Mouse (Mus musculus): Measurements from ENCODE around the gene Gnao1.

The Gnao1 gene

GRCm38 (mm10) chr8:93845186-93845585, 35.4 kb downstream of the Gnao1 start:
- no peak for DNase-seq

- no peak for DNase-seq
These were observed 42.4 kb downstream of the Gnao1 start for GRCm38 (mm10) chr8:93852087-93852645.

DNA sequence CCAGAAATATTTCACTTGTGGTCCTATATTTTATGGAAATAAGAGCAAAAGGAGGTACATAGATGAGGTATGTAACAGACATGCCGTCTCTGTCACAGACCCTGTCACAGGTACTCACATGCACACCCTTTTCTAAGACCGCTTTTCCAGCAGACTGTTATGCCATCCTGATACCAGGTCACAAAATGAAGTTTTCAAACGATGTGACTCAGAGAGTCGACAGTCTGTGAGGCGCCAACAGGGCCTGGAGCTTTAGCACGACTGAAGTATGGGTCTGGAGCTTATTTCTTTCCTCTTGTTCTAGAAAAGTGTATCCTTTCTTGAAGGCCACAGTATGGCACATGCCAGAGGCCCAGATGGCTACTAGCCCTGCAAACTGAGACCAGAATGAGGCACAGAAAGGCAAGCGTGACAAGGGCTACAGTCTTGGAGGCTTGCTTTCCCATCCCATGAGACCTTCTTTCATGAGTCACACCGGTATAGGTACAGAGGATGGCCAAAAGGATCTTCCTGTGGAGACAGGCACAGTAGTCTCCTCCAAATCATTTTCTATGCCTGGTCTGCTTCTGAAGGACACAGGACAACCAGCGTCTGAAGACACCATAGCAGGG, 43.2 kb downstream of the Gnao1 start:
- no peak for DNase-seq

- no peak for DNase-seq
These were observed 44.9 kb downstream of the Gnao1 start for GRCm38 (mm10) chr8:93854676-93855075.

DNA sequence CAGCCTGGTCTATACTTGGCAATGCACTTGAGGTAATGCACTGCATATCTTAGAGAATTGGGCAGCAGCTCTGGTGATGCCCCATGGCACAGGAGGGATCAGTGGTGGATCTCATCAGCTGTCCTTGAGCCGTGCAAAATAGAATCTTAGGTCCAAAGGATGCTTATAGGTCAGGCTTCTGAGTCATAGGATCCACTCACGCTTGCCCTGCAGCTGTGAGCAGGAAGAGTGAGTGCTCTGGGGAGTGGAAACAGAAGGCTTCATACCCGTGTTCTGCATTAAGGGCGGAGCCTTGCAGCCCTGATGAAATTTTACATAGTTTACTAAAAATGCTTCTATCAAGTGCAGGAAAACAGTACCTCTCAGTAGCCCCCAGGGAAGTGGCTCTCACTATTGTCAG, 45.5 kb downstream of the Gnao1 start:
- DNase-seq: no peak

DNA sequence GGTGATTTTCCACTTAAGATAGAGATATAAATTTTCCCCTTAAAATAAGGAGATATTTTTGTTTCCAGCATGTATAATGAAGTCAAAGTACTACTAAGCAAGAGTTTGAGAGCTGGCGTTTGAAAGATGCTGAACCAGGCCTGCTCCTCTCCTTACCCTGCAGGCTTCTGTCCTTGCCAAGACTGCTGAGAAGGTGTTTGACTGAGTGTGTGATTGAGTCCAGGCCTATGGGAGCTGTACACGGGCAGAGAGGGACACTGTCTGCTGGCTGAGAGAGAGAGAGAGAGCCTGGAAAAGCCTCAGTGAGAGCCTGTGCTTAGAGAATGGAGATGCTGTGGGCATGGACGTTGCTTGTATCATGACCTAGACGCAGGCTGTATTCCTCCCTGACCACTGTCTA, 47.4 kb downstream of the Gnao1 start:
- no peak for DNase-seq

DNA sequence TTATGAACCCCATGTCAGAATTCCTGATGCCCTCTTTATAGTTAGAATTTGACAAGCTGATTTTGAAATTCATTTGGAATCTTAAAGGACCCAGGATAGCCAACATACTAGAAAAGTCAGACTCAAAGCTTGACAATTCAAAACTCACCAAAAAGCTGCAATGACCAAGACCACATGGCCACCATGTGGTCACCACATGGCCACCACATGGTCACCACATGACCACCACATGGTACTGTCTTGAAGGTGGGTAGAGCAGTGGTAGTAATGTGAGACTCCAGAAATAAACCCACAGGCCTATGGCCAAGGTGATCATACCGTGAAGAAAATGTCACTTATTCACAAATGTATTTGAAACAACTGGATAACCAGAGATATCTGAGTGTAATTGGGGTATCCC, 48.5 kb downstream of the Gnao1 start:
- DNase-seq: no peak

DNA sequence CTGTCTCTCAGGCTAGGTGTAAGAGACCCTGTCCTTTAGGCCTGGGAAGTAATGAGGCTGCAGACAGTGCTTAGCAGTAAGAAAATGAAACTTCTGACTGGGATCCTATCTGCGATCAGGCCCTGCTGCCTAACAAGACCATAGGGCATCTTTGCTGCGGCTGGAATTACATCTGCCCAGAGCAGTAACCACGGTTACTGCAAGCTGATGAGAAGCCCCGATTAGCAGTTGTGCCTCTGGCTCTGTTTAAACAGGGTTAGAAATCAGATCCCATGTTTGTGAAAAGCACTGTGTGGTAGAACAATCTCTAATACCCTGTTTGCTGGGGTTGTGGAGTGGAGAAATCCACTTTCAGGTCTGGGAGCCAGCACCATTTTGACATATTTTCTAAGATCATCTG, 50.3 kb downstream of the Gnao1 start:
- no peak for DNase-seq

DNA sequence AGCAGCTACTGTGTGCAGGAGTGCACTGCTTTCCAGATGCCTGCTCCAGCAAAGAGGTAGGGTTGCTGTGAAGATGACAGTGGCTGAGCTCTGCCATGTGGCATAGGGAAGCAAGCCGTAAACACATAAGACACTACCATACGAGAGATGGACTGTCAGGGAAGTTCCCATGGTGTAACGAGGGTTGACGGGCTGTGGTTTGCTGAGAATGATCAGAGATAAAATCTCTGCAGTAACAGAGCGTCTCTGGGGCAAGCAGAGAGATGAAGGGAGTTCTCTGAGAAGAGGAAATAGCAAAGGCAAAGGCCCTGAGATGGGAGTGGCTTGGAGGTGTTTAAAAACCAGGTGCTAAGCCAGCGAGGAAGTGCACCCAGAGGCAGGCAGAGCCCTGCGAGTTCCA, 54.3 kb downstream of the Gnao1 start:
- DNase-seq: no peak

- no peak for DNase-seq
These were observed 56.5 kb downstream of the Gnao1 start for GRCm38 (mm10) chr8:93866271-93866670.

DNA sequence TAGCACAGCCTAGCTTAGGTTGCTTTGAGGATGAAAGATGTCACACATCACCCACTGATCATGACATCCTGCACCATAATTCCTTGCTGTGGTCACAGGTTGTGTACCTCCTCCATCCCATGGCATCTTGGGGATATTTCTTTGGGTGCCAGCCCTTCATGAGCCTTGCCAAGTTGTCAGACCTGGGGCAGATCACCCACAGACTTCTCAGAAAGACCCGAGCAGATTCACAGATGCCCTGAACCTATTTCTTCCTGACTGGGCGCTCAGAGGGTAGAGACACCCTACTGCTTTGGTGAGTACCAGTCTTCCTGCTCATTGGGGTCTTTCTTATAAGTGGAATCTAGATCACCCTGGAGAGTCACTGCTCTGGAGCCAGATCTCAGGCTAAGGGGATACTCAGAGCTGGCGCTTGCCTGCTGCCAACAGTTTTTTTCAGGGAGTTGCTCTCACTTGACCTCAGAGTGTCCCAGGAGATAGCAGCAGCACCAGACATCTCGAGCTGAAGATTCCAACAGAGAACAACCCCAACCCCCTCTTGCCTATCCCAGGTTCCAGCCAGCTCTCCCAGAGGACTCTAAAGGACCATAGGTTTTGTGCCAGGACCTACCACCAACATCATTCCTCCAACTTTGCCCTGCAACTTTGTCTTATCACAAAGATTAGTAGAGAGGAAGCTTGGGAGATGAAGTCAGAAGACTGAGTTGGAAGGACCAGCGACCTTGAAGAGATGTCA, 58.9 kb downstream of the Gnao1 start:
- no peak for DNase-seq

DNA sequence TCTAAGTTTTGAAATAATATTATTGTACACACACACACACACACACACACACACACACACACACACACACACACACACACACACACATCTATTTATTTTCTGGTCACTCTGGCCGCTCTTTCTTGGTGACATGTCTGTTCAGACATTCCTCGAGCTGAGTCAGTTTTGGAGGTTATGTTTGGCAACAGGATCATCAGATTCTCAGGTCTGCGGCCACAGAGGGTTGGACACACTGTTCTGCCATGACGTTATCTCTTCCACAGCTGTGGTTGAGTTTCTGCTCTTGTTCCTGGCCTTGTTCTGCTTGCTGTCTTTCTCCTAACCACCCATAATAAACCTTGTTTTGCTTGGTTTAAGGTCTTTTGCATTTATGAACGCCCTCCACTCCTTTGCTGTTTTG, 61.5 kb downstream of the Gnao1 start:
- no peak for DNase-seq

DNA sequence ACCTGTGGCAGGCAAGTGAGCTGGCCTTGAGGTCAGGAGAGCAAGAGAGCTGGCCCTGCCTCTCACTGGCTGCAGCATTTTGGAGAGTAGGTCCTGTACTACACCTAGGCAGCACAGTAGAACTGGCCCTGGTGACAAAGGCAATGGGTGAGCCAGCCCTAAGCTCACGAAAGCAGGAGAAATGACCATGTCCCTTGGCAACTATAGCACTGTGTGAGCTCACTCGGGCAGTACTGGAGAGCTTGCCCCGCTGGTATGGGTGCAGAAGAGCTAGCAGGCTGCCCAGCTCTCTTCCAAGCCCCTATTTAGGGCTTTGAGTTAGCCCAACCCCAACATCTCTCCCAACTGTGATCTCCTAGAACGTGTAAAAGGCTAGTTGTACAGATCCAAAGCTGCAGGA, 68.6 kb downstream of the Gnao1 start:
- no peak for DNase-seq

GRCm38 (mm10) chr8:93879966-93880365, 70.2 kb downstream of the Gnao1 start:
- DNase-seq: no peak

DNA sequence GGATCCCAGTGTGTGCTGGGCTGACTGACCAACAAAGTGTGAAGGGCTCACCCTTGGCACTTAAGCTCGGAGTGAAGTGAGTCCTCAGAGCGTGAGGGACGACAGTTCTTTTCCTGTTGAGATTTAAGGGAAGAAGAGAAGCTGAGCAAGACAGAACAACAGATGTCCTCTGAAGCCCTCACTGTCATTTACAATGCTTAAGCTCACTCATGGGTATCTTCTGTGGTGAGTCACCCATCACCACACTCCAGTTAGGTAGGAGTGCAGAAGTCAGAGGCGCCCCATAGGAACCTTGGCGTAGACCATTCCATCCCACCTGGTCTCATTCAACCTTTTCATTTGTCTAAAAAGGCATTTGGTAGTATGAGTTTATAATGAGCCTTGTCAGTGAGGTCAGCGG, 71.6 kb downstream of the Gnao1 start:
- no peak for DNase-seq

DNA sequence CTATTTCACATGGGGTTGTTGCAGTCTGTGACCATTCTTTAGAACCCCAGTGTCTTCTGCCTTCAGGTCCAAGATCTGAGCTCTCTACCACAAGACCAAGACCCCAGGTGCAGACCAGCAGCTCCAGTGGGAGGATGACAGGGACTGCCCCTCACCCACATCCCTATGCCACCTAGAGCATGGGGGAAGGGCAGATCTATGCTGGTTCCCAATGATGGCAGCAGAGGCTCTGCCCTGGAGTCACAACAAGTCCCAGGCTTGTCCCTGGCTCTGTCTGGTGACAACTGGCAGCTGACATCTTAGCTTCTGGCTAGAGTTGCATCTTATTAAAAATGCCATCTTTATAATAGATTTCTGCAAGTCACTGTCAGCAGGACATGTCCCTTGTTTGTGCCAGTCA, 73.5 kb downstream of the Gnao1 start:
- DNase-seq: no peak

GRCm38 (mm10) chr8:93883771-93884170, 74.0 kb downstream of the Gnao1 start:
- no peak for DNase-seq

DNA sequence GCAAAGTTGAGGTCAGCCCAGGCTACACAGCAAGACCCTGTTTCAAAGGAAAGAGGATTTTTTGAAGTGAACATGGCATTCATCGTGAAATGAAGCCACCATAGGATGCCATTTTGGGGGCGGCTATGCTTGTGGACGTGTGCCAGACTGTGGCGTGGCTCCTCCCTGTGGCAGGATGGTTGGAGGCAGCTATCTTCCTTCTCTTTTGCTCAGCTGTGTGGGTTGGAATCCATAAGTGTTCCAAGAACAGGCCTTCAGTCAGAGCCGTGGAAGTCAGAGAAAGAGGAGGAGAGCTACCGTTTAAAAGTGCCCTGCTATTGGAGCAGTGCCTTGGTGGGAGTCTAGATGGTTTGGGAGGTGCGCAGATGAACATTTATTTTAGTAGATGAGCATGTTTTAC, 74.5 kb downstream of the Gnao1 start:
- DNase-seq: no peak

DNA sequence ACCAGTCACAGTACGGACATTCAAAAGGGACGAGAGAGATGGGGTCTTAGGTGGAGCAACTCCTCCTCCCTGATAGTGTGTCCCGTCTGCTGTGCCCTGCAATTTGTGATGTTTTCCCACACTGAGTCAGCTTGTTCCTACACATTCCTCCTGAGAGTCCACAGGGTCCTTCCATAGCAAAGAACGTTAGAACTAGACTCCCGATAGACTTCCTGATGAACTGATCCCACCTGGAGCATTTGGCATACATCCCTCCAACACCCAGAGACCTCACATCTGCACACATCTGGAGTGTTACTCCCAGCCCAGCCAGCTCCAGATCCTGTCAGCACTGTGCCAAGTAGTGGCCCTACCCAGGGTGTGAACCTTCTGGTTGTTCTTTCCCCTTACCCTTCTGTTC, 76.4 kb downstream of the Gnao1 start:
- DNase-seq: no peak

GRCm38 (mm10) chr8:93888150-93888676, 78.4 kb downstream of the Gnao1 start:
- no peak for DNase-seq

DNA sequence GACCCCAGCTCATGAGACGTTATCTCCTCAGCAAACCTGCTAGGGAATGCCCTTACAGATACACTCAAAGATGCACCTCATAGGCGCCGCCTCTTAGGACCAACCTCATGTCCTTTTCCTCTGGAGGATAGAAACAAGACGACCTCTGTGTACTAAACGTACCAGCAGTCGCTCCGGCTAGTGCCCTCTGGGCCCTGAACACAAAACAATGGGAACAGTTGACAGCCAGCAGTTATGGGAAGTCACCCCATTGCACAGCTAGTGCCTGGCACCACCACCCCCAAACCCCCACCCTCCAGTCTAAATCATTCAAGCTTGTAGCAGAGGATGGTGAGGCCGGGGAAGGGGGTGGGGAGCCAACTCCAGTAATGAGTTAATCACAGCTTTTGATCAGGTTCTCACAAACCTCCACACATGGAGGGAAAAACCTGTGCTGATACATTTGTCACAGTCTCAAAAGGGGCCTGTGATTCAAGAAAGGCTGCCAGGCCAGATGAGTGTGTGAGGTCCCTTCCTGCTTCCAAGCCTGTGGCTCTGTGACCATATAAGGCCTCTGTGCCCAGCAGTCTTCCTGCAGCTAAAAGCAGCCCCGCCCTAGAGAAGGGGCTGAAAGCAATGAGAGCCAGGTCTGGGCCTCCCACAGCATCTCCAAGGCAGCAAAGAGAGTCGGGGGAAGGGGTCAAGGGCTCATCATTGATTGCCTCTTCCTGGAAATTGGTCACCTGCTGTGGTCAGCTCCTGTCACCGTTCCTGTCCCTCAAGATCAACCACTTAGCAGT, 79.1 kb downstream of the Gnao1 start:
- peak; percentile 4 for DNase-seq

GRCm38 (mm10) chr8:93893556-93893955, 83.8 kb downstream of the Gnao1 start:
- no peak for DNase-seq

DNA sequence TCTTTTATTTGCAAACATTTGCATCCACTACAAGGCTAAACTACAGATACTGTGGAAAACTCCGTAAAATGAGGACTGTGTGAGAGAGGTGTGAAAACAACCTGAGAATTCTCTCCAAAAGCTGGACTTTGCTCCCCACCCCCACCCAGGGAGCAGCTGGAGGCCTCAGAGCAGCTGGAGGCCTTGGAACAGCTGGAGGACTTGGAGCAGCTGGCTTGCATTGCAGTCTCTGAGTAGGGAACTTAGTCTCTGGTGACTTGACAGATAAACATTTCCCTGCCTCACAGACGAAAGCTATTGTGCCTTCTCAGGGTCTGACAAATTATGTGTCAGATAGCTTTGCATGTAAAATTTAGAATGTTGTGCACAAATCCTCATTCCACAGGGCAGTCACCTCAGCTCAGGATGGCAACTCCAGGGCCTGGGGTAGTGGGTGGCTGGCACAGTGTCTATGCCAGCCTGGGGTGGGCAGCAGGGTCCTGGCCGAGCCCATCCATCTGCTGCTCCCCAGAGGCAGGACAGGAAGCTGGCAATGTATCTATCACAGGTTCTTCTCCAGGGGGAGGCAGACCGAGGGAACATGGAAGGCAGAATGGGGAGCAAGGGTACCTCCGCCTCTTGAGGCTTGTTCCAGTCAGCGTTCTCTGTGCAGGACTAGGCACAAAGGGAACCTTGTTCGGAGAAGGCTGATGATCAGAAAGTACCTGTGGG, 87.2 kb downstream of the Gnao1 start:
- no peak for DNase-seq

All from lung, postnatal 14 days (tissue).